Mouse (Mus musculus) brain, embryonic 14.5 days (tissue): ENCODE data around the gene Zfp786.

Experiments used
- CTCF ChIP-seq: fragments of 200-500 bp; IDR thresholded peaks from 2 replicates; pipeline ENCODE4 v1.5.1; 2012; ENCODE audit warnings: inconsistent platforms, mild to moderate bottlenecking, moderate library complexity, borderline replicate concordance; ENCODE audit not compliant: insufficient read depth, insufficient read length; ENCODE audit errors: extremely low read depth
- POLR2A ChIP-seq: fragments of 200-500 bp; IDR thresholded peaks from 2 replicates; pipeline ENCODE4 v1.6.1; 2012; ENCODE audit warnings: mild to moderate bottlenecking, inconsistent platforms, borderline replicate concordance; ENCODE audit not compliant: poor library complexity, insufficient read depth, insufficient read length, severe bottlenecking; ENCODE audit errors: extremely low read depth

GRCm38 (mm10) chr6:47824241-47824640 lies 6.4 kb downstream of the Zfp786 start:
- TF ChIP-seq CTCF (no peak), POLR2A (no peak)
